Mouse (Mus musculus) erythroblast, embryonic 14.5 days (primary cell): ENCODE results near the gene Rps3.

Experiments used
- GATA1 ChIP-seq: IDR thresholded peaks from 2 replicates; pipeline ENCODE4 v1.6.1; 2012; ENCODE audit warnings: low read length, inconsistent platforms, mixed read lengths
- TAL1 ChIP-seq: IDR thresholded peaks from 3 replicates; pipeline ENCODE4 v1.6.1; 2012; ENCODE audit warnings: low read length, inconsistent platforms, mixed read lengths

DNA sequence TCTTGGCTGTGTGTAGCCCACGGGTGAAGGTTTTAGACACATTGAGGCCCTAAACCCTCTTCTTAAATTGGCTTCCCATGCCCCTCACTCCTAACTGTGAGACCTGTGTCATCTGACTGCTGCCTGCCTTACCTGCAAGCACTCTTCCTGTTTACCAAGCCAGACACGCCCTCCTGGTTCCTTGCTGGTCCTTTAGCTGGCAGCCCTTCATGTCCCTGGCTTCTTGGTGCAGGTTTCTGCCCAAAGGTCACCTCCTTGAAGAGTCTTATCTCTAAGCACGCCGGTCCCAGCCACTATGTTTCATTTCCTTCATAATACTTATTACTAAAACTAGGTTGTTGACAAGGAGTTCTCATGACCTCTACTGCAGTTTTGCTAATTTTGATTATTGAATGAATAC, 49.0 kb upstream of the Rps3 start:
- TF ChIP-seq TAL1 (no peak), GATA1 (0 out of 2 replicates have a peak, but pooled peaks have one; percentile 29)
